Mouse (Mus musculus) urinary bladder, adult 2 months (tissue): ENCODE measurements around the gene Lpcat2. TPM values are rescaled to one million over a fixed set of nuclear protein-coding genes. Genes with fewer than 3 reads are reported as not detected.

Experiments
- DNase-seq: peaks from one replicate; pipeline ENCODE4 v3.0.0; 2022; ENCODE audit warnings: low spot score
- polyA plus RNA-seq: library from polyadenylated mRNA; depleted of rRNA; stranded (reverse); fragments of >200 nt; gene quantifications from 2 replicates; pipeline ENCODE4 v1.2.3, GENCODE M21; 2012; rRNA removed

Lpcat2 gene
- polyA plus RNA-seq = 7.0 and 8.4 TPM in 2 replicates

DNA sequence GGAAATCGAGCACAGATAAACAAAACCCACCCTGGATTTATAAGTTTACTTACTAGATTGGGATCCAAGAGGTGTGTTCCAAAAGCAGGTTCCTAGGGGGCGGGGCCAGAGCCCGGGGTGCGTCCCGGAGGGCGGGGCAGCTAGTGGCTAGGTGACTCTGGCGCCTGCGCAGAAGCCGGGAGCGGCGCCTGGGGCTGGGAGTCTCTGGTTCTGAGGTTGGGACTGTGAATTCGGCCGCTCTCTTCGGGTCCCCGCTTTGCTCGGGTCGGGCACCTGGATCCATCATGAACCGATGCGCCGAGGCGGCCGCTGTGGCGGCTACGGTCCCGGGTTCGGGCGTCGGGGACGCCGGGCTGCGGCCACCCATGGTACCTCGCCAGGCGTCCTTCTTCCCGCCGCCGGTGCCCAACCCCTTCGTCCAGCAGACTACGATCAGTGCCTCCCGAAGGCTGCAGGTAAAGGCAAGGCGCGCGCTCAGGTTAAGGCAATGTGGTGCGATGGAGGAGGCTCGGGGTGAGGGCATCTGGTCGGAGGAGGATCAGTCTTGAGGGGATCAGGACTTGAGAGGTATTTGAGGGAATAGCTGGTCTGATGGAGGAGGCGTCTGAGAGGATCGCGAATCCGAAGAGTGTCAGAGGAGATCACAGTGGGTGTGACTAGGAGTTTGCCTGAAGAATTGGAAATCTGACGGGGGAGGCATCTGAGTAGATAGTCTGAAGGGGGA, at the start of gene Lpcat2:
Gene Lpcat2 (plus strand): TSS at position 169 of the 724 bp plus-strand sequence.
- peak; percentile 77 for DNase-seq

DNA sequence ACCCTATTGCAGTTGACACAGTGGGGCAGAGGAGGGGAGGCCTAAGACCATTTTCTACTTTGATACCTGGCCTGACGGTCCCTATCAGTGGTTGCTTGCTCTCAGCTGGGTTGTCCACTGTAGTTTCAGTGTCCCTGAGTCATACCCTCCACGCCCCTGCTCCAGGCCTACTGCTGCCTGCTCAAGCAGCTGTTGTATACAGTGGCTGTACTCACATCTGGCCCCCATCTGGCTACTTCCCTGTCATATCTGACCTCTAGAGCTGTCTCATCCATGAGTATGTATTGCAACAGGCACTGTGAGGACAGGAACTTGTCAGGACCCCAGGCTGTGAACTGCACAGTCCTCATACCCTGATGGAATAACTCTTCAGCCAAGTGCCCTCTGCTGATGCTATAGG, 42.4 kb upstream of the Lpcat2 start:
- DNase-seq = no peak

DNA sequence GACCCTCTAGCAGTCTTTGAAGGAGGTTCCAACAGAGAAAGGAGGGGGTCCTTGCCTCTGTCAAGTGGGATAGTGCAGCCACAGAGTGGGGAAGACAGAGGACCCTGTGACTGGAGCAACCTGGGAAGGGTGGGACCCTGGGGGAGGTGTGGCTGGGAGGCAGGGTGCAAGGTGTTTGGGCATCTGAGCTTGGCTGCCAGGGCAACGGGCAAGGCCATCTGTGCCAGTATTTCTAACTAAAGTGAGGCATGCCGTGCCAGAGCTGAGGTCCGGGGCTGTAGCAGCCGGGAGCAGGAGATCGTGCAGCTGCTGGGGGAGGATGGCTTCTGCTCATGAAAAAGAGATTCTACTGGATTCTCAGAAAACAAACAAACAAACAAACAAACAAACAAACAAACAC, 39.5 kb upstream of the Lpcat2 start:
- no peak for DNase-seq

DNA sequence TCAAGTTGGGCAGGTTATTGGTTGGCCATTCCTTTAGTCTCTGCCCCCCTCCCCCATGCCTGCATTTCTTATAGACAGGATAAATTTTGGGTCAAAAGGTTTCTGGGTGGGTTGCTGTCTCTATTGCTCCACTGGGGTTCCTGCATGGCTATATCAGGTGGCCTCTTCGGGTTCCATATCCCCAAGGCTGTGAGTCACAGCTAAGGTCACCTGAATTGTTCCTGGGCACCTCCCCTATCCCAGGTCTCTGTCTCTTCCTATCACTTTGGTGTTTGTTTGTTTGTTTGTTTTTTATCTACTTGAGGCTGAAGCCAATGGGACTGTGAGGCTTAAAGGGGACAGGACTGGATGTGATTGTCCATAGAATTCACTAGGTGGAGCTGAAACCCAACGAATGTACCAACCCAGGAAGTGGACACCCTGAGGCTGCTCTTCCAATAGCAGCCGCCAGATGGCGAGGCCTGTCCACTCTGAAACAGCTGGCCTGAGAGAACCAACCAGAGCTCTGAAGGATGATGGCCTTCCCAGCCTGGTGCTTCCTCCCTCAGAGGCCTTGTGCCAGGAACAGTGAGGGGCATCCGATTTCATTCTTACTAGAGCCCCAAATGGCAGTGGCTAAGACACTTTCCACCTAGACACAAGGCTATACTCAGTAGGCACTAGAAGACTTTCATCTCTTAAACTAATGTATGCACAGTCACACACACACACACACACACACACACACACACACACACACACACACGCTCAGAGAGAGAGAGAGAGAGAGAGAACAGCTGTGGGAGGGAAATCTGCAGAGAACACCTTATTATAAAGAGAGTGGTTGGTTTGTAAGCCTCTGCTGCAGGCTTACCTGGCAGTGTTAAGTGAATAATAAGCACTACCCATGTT, 37.0 kb upstream of the Lpcat2 start:
- peak; percentile 83 for DNase-seq

DNA sequence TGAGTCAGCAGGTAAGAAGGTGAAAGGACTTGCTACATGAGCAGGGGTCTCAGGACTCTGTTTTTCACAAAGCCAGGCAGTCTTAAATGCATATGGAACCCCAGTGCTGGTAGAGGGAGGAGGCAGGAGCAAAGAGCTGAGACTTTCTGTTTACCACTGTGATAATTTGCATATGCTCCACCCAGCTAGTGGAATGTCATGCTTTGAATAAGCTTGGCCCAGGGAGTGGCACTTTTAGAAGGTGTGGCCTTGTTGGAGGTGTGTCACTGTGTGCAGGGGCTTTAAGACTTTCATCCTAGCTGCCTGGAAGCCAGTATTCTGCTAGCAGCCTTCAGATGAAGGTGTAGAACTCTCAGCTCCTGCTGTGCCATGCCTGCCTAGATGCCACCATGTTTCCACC, 34.0 kb upstream of the Lpcat2 start:
- DNase-seq = no peak

DNA sequence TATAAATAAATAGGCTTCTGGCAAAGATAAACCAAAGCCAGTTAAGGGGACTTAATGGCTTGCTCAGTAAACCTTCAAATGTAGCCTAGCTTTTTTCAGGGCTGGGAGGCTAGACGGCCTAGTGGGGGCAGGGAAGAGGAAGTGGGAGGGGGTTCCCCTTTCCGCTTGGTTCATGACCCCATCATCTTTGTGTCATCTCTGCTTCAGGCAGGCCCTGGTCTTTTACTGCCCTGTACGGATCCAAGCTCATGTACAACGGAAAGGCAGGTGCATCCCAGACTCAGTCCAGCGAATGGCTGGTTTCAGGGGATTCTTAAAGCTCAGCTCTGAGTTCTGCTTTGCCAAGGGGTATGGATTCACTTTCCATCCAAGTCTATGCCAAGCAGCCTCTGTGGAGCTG, 32.8 kb upstream of the Lpcat2 start:
- DNase-seq = no peak

DNA sequence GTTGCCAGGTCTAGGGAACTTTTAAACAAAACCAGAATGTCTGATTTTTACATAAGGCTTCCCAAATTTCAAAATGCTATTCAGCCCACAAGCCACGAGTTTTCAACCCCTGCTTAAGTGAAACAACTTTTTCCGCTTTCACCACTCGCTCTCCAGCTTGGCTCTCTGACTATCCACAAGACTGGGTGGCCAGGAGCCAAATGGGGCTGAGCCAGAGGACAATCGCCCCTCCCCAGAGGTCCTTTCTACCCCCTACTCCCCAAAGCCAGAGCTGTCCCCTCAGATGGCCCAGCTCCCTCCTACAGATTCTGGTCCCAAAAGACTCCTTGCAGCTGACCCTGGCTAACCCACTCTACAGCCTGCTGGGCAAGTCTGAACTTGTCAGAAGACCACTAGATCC, 29.1 kb upstream of the Lpcat2 start:
- no peak for DNase-seq

DNA sequence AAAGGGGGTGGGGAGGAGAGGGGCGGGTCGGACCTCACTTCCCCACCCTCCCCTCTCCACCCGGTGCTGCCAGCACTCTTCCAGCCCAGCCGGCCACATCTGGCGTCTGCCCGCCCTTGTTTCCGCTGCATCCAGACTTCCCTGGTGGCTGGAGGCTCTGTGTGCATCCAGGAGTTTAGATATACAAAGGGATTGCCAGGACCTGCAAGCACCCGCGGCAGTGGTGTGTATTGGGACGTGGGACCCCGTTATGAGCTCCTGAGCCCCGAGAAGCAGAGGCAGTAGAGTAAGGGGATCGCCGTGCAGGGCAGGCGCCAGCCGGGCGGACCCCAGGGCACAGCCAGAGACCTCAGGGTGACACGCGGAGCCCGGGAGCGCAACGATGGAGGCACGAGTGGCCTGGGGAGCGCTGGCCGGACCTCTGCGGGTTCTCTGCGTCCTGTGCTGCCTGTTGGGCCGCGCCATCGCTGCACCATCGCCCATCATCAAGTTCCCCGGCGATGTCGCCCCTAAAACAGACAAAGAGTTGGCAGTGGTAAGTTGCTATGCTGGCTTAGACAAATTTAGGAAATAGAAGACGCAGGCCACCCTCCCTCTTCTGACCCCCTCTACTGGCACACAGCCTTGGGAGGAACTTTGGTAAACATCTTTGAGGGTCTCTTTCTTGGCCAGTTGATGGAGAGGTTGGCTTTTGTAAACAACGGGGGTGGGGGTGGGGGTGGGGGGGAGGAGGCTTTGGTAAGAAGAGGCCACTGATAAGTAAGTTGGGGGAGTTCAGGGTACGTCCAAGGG, 27.7 kb upstream of the Lpcat2 start, which contains the start of gene Mmp2:
Gene Mmp2 (plus strand): TSS at position 49 of the 792 bp plus-strand sequence.
- no peak for DNase-seq

DNA sequence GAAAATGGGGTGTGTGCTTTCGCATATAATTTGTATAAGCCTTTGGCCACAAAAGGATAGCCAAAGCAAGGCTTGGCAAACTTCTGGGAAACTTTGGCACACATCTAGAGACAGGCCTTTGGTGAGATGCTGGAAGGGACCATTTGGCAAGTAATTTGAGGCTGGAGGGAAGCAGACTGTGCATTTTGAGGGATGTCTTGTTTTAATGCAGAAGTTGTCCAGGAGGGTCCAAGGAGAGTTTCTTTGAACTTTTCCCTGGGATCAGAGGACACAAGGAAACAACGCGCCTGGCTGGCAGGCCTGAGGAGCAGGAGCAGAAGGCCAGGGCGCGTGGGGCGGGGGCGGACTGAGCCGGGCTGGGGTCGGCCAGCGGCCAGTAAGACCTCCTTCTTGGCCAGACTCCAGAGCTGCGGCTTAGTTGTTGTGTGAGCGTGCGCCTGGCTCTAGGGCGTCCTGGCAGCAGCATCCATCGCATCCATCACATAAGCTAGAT, 26.8 kb upstream of the Lpcat2 start:
- DNase-seq = no peak

DNA sequence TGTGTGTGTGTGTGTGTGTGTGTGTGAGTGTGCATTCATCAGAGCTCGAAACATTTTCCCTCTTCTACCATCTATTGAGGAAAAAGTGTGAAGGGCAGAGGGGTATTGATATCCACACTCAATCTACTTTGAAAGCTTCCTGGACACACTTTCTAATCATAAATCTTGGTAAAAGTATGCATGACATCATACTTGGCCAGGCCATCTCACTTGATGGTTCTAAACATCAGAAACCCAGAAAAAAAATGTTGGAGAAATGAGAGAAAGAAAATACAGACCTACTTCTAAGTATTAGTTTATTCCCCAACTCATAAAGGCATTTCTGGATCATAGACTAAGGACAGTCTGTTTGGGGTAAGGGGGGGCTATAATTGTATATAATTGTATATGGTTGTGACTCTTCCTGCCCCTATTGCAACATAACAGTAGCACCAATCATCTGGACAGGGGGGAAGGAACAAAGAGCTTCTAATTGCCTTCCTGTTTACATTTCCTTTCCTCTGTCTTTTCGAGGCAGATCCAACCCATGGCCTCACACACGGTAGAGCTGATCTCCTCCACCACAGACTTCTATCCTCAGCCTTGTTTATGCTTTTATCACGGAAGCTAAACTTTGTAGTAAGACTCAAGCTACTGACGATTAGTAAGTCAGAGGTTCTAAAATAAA, 20.9 kb upstream of the Lpcat2 start:
- DNase-seq = no peak

DNA sequence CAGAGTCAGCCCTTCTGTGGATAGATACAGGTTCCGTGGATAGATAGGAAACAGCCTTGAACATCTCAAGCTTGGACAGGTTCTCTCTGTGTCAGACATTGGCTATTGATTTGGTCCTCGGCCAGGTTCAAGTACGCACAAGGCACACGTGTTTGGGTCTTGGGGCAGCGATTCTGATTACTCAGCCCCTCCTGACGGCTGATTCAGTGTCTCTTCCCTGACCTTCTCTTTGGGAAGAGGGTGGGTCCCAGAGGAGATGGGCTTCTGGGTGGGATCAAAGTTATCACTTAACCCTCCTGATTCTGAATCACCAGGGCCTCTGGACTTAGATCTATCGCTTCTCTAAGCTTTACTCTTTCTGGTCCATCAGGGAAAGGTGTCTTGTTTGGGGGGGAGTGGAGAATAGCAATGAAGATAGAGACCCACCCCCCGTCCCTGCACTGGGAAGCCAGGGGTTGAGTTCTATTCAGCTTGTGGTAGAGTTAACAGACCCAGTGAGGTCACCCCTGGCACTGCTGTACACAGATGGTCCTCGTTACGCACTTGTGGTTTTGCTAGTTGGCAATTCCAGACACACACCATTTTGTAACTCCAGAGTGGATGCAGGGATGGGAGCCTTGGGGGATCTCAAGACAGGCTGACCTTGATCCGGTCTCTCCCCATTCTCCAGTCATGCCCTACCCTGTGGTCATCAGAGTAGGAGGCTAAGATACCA, 20.2 kb upstream of the Lpcat2 start:
- DNase-seq = no peak

DNA sequence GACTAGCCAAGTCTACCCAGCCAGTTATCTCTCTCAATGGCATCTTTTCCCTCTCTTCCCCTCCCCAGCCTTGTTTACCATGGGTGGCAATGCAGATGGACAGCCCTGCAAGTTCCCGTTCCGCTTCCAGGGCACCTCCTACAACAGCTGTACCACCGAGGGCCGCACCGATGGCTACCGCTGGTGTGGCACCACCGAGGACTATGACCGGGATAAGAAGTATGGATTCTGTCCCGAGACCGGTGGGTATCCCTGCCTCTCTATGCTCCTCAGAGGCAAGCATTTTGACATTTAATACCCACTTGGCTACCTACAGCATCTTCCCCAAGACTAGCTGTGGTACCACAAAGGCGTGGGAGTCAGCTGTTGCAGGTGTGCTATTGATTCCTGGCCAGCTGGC, 19.2 kb upstream of the Lpcat2 start:
- no peak for DNase-seq

DNA sequence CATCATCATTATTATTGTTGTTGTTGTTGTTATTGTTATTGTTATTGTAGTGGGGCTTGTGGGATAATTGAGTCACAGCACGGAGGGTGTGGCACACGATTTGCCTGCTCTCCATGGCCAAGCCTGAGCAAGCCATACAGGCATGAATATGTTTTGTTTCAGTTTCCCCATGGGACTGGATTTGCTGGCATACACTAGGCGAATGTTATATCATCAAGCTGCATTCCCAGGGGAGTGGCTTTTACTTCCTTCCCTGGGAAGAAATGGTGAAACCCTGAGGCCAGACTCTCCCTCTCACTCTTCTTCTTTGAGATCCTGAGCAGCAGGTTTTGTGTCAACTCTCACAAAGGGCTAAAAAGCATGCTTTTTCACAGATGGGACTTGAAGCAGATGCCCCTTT, 16.5 kb upstream of the Lpcat2 start:
- no peak for DNase-seq

DNA sequence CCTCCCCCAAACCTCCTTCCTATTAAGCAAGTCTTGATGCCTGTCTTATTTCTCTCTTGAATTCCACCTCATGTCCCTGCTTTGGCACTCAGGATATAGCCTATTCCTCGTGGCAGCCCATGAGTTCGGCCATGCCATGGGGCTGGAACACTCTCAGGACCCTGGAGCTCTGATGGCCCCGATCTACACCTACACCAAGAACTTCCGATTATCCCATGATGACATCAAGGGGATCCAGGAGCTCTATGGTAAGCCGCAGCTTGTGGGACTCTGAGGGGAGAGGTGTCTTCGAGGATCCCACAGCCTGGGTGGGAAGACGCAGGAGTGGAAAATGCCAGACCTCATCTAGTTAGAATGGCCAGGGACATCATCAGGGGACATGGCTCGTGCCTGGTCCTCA, 16.0 kb upstream of the Lpcat2 start:
- no peak for DNase-seq

DNA sequence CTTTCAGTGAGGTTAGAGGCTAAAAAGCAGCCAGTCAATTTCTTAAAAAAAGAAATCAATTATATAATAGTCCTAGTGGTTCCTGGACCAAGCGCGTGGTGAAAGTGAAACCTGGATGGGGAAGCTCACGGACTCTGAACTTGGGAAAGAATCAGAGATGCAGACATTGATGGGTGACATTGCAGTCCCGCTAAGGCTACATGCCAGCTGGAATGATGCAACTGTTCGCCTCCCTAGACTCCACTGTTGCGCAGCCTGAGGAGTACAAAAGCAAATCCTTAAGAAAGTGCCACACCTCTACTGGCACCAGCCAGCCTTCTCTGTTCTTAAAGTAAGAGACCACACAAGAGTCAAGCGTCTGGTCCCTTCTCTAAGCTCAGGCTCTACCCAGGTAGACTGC, 15.3 kb upstream of the Lpcat2 start:
- no peak for DNase-seq

DNA sequence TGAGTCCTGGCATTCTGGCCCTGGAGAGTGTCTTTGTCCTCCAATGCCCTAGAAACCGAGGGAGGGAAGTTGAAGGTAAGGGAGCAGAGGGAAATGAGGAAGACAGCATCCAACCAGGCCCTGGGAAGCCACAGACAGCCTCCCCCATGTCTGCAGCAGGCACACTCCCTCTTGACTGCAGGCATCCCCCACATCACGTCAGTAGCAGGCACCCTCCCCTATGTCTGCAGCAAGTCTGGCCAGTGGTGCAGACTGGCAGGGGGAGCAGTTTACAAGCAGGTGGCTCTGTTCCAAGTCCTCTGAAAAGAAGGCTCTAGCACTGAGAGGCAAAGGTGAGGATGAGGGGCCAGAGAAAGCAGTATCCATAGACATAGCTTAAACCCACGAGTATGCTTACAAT, 8.5 kb upstream of the Lpcat2 start:
- DNase-seq = no peak

DNA sequence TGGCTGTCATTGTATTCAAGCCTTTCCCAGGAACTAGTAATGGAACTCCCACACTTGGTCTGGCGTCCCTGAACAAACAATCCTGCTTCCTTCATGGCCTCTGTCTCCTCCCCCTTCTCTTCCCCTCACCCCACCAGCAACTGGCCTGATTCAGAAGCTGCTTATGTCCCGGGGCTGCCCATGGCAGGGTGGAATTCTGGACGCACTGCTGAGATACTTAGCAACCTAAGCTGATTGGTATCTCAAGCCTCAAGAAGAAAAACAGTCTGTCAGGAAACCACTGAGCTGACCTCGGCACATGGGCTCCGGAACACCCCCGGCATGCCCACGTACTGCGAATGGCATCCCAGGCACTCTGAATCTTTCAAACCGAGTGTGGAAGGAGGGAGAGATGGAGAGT, 7.8 kb upstream of the Lpcat2 start:
- DNase-seq = peak; percentile 43

DNA sequence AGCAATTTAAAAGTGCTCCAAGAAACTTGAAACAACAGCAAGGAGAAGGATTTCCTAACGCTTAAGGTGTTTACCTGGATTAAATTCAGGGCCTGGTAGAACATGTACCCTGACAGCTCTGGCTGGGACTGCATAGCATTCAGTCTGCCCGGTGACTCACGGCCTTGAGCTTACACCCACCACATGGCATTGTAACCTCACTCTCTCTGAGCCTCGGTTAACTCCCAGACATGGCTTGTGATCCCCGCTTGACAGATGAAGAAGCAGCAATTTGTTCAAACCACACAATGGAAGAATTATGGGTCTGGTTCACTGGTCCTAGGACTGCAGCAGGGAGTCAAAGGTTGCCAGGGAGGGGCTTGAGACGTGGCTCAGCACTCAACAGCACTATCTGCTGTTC, 5.9 kb upstream of the Lpcat2 start:
- no peak for DNase-seq

DNA sequence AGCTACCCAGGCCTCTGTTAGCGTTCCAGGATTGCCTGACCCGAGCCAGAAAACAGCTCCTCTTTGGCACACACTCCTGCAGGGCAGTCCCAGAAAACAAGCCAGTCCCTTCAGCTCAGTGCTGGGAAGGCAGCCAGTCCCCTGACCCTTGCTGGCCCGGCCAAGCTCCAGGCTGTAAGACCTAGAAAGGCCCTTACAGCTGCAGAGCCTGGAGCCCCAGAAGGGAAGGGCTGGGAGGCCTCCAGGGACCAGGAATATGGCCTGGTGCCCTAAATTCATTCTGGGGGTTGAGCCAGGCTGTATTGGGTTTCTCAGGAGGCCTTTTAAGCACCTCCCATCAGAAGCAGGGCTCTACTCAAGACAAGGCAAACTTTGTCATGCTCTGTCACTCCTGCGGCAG, 4.9 kb upstream of the Lpcat2 start:
- DNase-seq = peak; percentile 56

DNA sequence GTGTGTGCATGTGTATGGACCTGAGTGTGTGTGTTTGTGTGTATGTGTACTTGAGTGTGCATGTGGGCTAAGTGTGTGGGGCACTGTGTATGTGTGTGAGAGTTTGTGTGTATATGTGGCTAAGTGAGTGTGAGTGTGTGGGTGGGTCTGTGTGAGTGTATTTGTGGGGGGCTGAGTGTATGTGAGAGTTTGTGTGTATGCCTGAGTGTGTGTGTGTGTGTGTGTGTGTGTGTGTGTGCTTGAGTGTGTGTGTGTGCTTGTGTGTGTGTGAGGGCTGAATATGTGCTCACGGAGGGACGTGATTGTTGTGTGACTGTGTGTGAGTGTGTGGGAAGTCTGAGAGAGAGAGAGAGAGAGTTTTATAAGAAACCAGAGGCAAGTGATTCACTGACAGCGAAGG, 3.8 kb upstream of the Lpcat2 start:
- DNase-seq = no peak
